In the genomic region with DNA sequence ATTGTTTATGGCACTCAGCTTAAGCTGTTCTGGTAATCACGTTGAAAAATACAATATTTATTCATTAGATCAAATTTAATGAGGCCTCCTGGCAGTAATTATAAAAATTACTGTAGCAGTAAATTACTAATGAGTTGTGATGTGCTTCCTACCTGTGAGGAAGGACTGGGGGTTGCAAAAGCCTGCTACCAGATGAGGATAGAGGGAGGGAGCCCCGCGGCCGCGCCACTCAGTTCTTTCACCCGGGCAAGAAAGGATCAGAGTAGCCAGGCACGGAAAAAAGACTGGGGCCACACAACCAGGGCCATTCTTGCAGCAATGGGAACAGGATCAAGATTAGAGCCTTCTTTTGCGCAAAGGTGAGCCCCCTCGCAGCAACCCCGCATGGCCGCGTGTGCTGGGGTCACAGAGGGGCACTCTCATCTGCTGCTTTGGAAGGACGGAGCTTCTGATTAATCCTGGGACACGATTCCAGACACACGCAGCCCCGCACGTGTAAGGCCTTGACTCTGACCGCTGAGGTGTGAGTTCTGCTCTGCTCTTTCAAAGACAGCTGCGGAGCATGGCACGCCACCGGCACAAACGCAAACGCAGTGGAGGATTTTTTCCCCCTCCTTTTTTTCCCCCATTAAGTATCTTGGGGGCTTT, we compare ENCODE assay signal across 8 mouse cellular contexts. TPM values are rescaled to one million over a fixed set of nuclear protein-coding genes. Genes with fewer than 3 reads are reported as not detected.
A peak's percentile ranks its signal among the peaks of the same experiment; 100 is the strongest.
DNase-seq lines count a peak whose midpoint lies in the region; ATAC-seq and TF ChIP-seq lines count a peak whose summit lies in the region.

No protein-coding gene starts in this region.

- H3K4me2 ChIP-seq in heart, embryonic 15.5 days, result peak overlapping the region; percentile 56
- H3K4me2 ChIP-seq in embryonic facial prominence, embryonic 11.5 days (ENCODE audit: low read depth, low read length), result peak overlapping the region; percentile 52
- H3K4me2 ChIP-seq in intestine, embryonic 14.5 days (ENCODE audit: low read length), result peak overlapping the region; percentile 39
- peak overlapping the region; percentile 46 for H3K4me2 ChIP-seq in midbrain, postnatal 0 days (ENCODE audit: low read depth, low read length, poor library complexity, severe bottlenecking)

- TF ChIP-seq CTCF in midbrain, postnatal 0 days (IDR thresholded peaks at IDR 0.05), result no peak

- H3K27ac ChIP-seq in heart, embryonic 15.5 days, result no peak overlapping the region
- H3K27ac ChIP-seq in embryonic facial prominence, embryonic 11.5 days (replicated peaks; ENCODE audit: low read depth, low read length), result no peak overlapping the region
- no peak overlapping the region for H3K27ac ChIP-seq in intestine, embryonic 14.5 days (ENCODE audit: low read depth)
- H3K27ac ChIP-seq in midbrain, postnatal 0 days (ENCODE audit: low read depth, low read length), result no peak overlapping the region

- H3K9me3 ChIP-seq in heart, embryonic 15.5 days (replicated peaks), result no peaks in the 10 kb centered on the region
- H3K9me3 ChIP-seq in embryonic facial prominence, embryonic 11.5 days (replicated peaks; ENCODE audit: control insufficient read depth, low read length), result no peaks in the 10 kb centered on the region
- H3K9me3 ChIP-seq in intestine, embryonic 14.5 days (ENCODE audit: control insufficient read depth, low read length), result no peaks in the 10 kb centered on the region
- H3K9me3 ChIP-seq in midbrain, postnatal 0 days (ENCODE audit: low read length), result no peaks in the 10 kb centered on the region

- peaks cover 5% of the 10 kb centered on the region; the same call in 1 of the 2 replicates for H3K4me1 ChIP-seq in heart, embryonic 15.5 days (replicated peaks)
- H3K4me1 ChIP-seq in embryonic facial prominence, embryonic 11.5 days (ENCODE audit: control insufficient read depth, insufficient read depth, low read length), result no peaks in the 10 kb centered on the region; the same call in 1 of the 2 replicates
- peaks cover 14% of the 10 kb centered on the region for H3K4me1 ChIP-seq in intestine, embryonic 14.5 days (replicated peaks; ENCODE audit: control insufficient read depth, insufficient read depth, low read length)
- H3K4me1 ChIP-seq in midbrain, postnatal 0 days (ENCODE audit: insufficient read depth, low read length), result 0 out of 2 replicates have a peak, but pooled peaks cover 4% of the 10 kb centered on the region

- ATAC-seq in heart, embryonic 15.5 days (replicated peaks; ENCODE audit: insufficient number of reproducible peaks, insufficient read depth, low FRiP score, low read depth), result no peak
- no peak for ATAC-seq in embryonic facial prominence, embryonic 11.5 days (replicated peaks; ENCODE audit: insufficient number of reproducible peaks, low FRiP score, low TSS enrichment, low read depth)
- no peak for ATAC-seq in intestine, embryonic 14.5 days (replicated peaks; ENCODE audit: low FRiP score, low TSS enrichment, low read depth)
- ATAC-seq in midbrain, postnatal 0 days (ENCODE audit: low FRiP score), result no peak

- no peak overlapping the region for H3K9ac ChIP-seq in heart, embryonic 15.5 days
- peak overlapping the region; percentile 37; the same call in 1 of the 2 replicates for H3K9ac ChIP-seq in embryonic facial prominence, embryonic 11.5 days (replicated peaks; ENCODE audit: low read length)
- H3K9ac ChIP-seq in intestine, embryonic 14.5 days (ENCODE audit: low read length), result 0 out of 2 replicates have a peak overlapping the region, but pooled peaks have one; percentile 22
- no peak overlapping the region for H3K9ac ChIP-seq in midbrain, postnatal 0 days (replicated peaks; ENCODE audit: low read length, poor library complexity, severe bottlenecking)

- peaks cover 8% of the 10 kb centered on the region; the same call in 1 of the 2 replicates for H3K27me3 ChIP-seq in heart, embryonic 15.5 days
- H3K27me3 ChIP-seq in embryonic facial prominence, embryonic 11.5 days (ENCODE audit: control insufficient read depth, insufficient read depth, low read length), result peaks cover 3% of the 10 kb centered on the region; the same call in 1 of the 2 replicates
- no peaks in the 10 kb centered on the region for H3K27me3 ChIP-seq in intestine, embryonic 14.5 days (replicated peaks; ENCODE audit: control insufficient read depth, insufficient read depth, low read length)
- peaks cover 12% of the 10 kb centered on the region for H3K27me3 ChIP-seq in midbrain, postnatal 0 days (ENCODE audit: insufficient read depth, low read length)

- no peak for DNase-seq in heart, postnatal 10 days
- DNase-seq in embryonic facial prominence, embryonic 11.5 days (ENCODE audit: low spot score), result peak; percentile 43
- DNase-seq in intestine, embryonic 14.5 days (ENCODE audit: low spot score), result no peak
- DNase-seq in midbrain, postnatal 0 days (ENCODE audit: low spot score), result no peak
- DNase-seq in thymus, postnatal 0 days (ENCODE audit: low spot score), result no peak
- no peak for DNase-seq in gastrocnemius, postnatal 14 days
- no peak for DNase-seq in layer of hippocampus, adult 18-20 months (ENCODE audit: low spot score in 2 of 2)

- H3K4me3 ChIP-seq in heart, embryonic 15.5 days, result peak overlapping the region; percentile 10; the same call in 1 of the 2 replicates
- H3K4me3 ChIP-seq in embryonic facial prominence, embryonic 11.5 days (ENCODE audit: low read depth, low read length), result no peak overlapping the region
- peak overlapping the region; percentile 8; the same call in 1 of the 2 replicates for H3K4me3 ChIP-seq in intestine, embryonic 14.5 days (ENCODE audit: low read depth, low read length)
- H3K4me3 ChIP-seq in midbrain, postnatal 0 days (ENCODE audit: low read depth, low read length), result peak overlapping the region; percentile 13; the same call in 1 of the 2 replicates

- 15% methylated on average over 23 of the region's 23 CpGs for WGBS in heart, embryonic 15.5 days
- WGBS in embryonic facial prominence, embryonic 11.5 days, result 3% methylated on average over 23 of the region's 23 CpGs
- WGBS in intestine, embryonic 14.5 days, result 15% methylated on average over 23 of the region's 23 CpGs
- WGBS in midbrain, postnatal 0 days, result 7% methylated on average over 23 of the region's 23 CpGs

- intact Hi-C loops in heart, postnatal 10 days (cut with DNase I), result no loop called here
- intact Hi-C loops in gastrocnemius, postnatal 14 days (cut with DNase I; ENCODE audit: low total_unique reads), result no loop called here

- H3K36me3 ChIP-seq in heart, embryonic 15.5 days, result no peaks in the 10 kb centered on the region
- H3K36me3 ChIP-seq in embryonic facial prominence, embryonic 11.5 days (replicated peaks; ENCODE audit: control insufficient read depth, insufficient read depth, low read depth, low read length), result no peaks in the 10 kb centered on the region
- H3K36me3 ChIP-seq in intestine, embryonic 14.5 days (ENCODE audit: control insufficient read depth, insufficient read depth, low read length), result no peaks in the 10 kb centered on the region
- H3K36me3 ChIP-seq in midbrain, postnatal 0 days (ENCODE audit: insufficient read depth, low read length), result no peaks in the 10 kb centered on the region

RNA-seq across cellular contexts. Expression of gene Cdca7, which starts 23.2 kb away (rescaled TPM):
- polyA plus RNA-seq in heart, embryonic 15.5 days (2015; fragmentation: Nextera tagmentation; extraction: Ambion mirVana), result 33.7 and 59.8 TPM in 2 replicates
- total RNA-seq in heart, postnatal 10 days (2021), result 10 to 100 TPM in 1 of 2 experiments, 1 to 10 TPM in 1; 6.7 to 10.6 TPM
- polyA plus RNA-seq in embryonic facial prominence, embryonic 11.5 days (2014; fragmentation: Nextera tagmentation; extraction: Ambion mirVana), result 220 and 233 TPM in 2 replicates
- 162 and 181 TPM in 2 replicates for polyA plus RNA-seq in intestine, embryonic 14.5 days (2014; fragmentation: Nextera tagmentation; extraction: Ambion mirVana)
- total RNA-seq in midbrain, postnatal 0 days (2014; rRNA removed), result 4.5 and 14.5 TPM in 2 replicates
- 2.5 and 3.2 TPM in 2 replicates for polyA plus RNA-seq in midbrain, postnatal 0 days (2015; fragmentation: Nextera tagmentation; extraction: Ambion mirVana)
- 361 and 379 TPM in 2 replicates for polyA plus RNA-seq in thymus, postnatal 0 days (2015; fragmentation: Nextera tagmentation; extraction: Ambion mirVana)
- 1 to 10 TPM; 1.0 to 2.4 TPM for total RNA-seq in gastrocnemius, postnatal 14 days (2021)
- 1 to 10 TPM; 4.7 to 5.0 TPM for total RNA-seq in layer of hippocampus, adult 18-20 months (2021)

Comparison
In these comparisons a context has a peak if more than half of its experiments do, and no peak if none do; other contexts are left out.
1. H3K9ac ChIP-seq: peak in embryonic facial prominence, embryonic 11.5 days (single experiment) and intestine, embryonic 14.5 days (single experiment); none in heart, embryonic 15.5 days (single experiment) and midbrain, postnatal 0 days (single experiment).
2. Peak in every context shown above with its lines, with median percentiles within 50 percentile points of each other: H3K4me2 ChIP-seq.